Mouse (Mus musculus): ENCODE data around the gene Bcl2l1.

The Bcl2l1 gene

GRCm38 (mm10) chr2:152803081-152803480, 28.4 kb downstream of the Bcl2l1 start:
- DNase-seq (ENCODE audit: low spot score) = no peak

DNA sequence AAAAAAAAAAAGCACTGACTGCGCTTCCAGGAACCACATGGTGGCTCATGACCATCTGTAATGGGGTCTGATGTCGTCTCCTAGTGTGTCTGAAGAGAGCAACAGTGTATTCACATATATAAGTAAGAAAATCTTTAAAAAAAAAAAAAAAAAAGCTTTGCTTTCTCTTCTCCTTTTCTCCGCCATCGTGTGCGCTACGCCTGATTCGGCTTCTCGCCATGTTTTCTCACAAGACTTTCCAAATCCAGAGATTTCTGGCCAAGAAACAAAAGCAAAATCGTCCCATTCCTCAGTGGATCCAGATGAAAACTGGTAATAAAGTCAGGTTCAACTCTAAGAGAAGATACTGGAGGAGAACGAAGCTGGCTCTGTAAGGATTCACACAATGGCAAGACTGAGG, 29.2 kb downstream of the Bcl2l1 start:
- no peak for DNase-seq (ENCODE audit: low spot score)

GRCm38 (mm10) chr2:152800762-152801113, 30.8 kb downstream of the Bcl2l1 start:
- no peak for DNase-seq (ENCODE audit: low spot score)

DNA sequence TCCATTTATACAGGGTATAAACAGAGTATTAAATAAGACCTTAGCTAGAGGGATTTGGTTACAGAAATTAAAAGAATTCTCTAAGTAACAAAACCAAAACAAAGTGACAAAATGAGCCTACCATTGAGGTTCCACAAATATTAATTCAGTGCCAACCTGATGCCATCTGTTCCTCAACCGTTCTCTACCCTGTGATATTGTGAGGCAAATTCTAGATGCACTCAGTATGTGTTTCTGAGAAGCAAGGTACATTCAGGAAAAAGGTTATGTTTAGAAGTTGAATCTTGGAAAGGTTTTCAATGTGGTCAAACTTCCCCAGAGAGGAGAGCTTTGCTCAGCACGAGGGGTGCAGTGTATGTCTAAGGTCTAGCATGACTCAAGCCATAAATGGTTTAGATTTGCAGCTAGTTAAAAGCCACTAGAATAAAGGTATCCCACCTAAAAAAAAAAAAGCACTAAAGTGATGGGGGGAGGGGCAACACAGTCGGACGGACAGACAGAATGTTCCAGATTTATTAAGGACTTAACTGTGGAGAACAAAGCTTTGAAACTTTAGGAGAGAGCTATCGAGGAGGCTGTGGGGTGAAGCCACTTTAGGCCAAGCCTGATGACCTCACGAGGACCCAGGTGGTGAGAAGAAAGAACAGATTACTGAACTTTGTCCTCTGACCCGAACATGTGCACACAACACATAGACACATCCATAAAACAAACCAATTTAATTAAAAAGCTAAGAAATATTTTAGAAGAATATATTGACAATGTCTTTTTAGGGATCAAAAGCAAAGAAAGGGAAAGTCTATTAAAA, 31.4 kb downstream of the Bcl2l1 start:
- DNase-seq (ENCODE audit: low spot score) = no peak

DNA sequence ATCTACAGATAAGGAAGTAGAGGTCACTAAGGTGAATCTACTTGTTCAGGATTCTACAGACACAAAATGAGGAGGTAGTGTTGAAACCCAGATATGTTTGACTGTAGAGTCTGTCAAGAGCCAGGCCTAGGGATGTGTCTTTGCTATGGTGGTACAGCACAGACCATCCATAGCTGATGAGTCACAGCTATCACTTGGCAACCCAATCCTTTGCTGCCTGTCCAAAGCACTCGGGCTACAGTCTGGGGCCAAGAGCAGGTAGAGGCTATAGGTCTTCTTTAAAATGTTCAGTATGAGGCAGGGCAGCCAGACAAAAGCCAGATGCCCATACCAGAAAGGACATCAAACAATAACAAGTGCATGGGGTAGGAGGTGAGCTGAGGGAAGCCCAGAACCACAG, 33.9 kb downstream of the Bcl2l1 start:
- DNase-seq (ENCODE audit: low spot score) = no peak

GRCm38 (mm10) chr2:152794281-152794827, 37.2 kb downstream of the Bcl2l1 start:
- DNase-seq (ENCODE audit: low spot score) = no peak

GRCm38 (mm10) chr2:152793381-152793780, 38.1 kb downstream of the Bcl2l1 start:
- DNase-seq (ENCODE audit: low spot score) = no peak

- no peak for DNase-seq (ENCODE audit: low spot score)
Measured at GRCm38 (mm10) chr2:152792461-152792860, 39.1 kb downstream of the Bcl2l1 start.

DNA sequence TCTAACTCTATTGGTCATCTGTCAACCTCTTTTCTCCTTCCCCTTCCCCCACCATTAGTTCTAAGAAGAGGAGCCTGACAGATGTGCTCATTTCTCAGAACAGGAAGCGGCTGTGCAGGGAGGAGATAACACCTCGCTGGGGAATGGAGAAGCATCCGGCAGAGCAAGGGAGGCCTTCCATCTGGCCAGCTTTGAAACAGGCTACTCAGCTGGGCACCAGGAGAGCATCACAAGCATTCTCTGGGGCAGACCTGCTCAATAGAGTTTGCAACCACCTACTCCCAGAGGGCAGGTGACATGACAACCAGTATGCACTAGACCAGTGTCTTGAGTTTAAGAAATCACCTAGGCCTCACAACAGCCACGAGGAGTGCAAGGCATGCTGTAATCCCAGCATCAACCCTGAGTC, 41.9 kb downstream of the Bcl2l1 start:
- peak; percentile 57 for DNase-seq (ENCODE audit: low spot score)

DNA sequence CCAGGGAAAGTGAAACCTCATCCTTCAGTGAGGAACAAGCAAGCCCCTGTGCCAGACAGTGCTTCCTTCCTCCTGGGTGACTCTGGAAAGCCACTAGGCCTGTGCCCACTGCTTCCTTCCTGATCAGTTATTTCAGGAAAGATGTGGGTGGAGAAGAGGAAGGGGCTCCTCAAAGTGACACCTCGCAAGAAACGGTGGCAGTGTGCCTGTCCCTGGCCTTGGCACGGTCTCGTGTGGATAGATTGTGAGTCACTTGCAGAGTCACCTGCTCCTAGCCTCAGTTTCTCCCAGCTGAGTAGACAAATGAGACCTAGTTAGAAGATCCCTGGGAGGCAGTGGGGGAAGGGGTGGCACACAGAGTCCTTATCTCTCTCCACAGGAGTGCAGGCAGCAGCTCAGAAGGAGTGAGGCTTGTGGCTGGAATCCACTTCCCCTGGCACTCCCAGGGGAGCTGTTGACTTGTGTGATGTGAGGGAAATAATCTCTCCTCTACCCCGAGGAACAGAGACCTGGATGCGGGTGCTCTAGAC, 42.6 kb downstream of the Bcl2l1 start:
- peak; percentile 33 for DNase-seq (ENCODE audit: low spot score)

DNA sequence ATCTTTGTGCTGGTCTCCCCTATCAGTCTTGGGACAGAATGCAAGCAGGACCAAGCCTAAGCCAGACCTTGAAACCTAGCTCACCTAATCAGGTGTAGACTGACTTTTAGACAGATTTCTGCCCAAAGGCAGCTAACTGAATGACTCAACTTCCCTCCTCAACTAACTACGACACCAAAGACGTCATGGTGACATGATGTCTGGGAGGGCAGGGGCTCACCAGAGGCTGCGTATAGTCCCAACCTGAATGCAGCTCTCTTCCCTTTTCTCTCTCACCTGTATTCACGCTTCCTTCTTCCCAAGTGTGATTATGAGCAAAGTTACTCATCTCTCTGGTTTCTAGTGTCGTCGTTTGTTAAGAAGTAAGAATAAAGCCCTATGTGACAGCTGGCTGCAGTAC, 44.0 kb downstream of the Bcl2l1 start:
- no peak for DNase-seq (ENCODE audit: low spot score)

DNA sequence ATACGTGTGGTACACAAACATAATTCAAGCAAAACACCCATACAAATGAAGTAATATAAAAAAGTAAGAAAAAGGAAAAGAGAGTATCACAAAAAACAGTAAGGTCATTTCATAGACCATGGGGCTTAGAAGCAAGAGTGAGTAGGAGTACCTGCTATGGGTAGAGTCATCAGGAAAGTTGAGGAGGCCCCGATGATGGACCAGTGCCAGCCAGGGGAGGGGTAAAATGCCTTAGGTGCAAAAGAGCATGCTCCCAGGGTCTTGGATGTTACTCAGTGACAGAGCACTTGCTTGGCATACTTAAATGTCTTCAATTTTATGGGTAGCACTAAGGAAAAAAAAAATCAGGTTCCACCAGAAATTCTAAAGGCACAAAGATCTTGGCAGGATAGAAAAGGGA, 44.4 kb downstream of the Bcl2l1 start:
- DNase-seq (ENCODE audit: low spot score) = no peak

DNA sequence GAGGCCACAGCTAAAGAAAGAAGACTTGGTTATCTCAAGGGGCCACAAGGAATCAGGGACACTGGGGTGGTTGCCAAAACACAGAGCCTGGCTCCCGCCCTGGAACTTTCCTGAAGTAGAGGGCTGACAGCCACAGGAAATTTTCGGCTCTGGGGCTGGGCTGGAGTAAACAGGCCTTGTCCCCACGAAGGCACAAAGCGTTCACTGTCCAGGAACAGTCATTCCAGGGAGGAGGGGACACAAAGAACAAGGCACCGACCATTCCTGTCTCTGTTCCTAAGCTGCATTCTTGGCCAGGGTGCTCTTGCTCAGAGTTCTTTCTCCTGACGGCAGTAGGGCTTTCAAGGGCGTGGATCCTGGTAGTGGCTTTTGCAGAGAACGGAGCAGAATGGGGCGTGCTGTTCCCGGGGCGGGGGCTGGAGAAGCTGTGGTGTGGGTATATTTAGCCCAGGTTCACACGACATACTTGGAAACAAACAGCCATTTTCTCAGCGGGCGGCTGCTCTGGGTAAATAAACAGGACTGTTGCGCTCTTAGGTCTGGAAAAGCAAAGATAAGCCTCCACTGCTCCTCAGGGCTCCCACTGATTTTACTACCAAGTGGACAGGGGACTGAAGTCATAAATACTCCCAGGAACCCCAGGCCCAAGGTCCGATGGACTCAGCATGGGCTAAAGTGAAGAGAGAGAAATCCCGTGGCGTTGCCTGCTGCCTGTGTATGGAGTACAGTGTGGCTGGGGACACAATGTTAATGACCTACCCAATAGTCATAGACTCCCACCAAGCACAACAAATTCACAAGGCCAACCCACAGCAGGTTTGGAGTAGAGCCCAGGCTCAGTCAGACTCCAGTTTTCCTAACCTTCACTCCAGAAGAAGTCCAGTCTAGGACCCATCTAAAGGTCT, 45.8 kb downstream of the Bcl2l1 start:
- peak; percentile 22 for DNase-seq (ENCODE audit: low spot score)

DNA sequence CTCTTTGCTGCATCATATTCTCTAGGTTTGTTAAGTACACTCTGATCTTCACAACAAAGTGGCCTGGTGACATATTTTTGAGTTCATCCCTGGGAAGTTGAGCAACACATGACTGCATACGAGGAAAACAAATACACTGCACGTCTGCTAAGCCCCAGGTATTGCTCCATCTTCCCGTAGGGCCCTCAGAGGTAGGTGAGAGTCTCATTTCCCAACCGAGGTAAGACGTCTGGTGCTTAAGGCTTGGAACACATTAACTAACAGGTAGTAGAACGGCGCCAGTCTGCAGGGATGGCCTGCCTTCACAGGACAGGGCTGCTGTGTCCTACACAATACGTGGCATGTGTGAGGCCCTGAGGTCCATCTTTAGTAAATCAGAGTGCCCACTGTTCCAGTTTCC, 46.9 kb downstream of the Bcl2l1 start:
- no peak for DNase-seq (ENCODE audit: low spot score)

- no peak for DNase-seq (ENCODE audit: low spot score)
Measured at GRCm38 (mm10) chr2:152783241-152783640, 48.3 kb downstream of the Bcl2l1 start.

- DNase-seq (ENCODE audit: low spot score) = no peak
Measured at GRCm38 (mm10) chr2:152782656-152783055, 48.9 kb downstream of the Bcl2l1 start.

DNA sequence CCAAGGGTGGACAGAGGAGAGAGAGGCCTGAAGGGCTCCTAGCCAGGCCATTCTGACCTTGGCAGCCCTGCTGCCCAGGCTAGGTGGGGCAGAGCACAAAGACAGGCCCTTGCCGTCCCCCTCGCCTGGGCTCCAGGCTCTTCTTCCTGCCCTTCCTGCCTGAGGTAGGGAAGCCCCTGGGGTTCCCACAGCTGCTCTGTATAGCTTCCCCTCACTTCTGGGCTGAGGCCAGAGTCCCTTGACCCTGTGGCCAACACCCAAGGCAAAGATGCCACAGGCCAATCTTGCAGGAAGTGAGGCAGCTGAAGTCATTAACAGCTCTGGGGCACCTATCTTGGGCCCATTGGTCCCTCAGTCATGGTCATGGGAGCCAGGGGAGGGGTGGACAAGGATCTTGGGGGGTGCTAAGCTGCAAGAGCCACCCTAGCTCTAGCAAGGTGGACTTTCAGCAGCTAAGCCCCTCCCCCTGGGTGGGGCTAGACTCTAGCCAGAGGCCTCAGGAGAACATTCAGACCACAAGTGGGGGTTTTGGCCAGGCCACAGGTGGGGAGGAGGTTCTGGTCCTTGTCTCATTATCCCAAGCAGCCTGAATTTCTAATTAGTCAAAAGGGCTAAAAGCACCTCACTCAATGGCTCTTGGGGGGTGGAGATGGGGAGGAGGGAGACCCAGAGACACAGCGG, 50.4 kb downstream of the Bcl2l1 start:
- no peak for DNase-seq (ENCODE audit: low spot score)

DNA sequence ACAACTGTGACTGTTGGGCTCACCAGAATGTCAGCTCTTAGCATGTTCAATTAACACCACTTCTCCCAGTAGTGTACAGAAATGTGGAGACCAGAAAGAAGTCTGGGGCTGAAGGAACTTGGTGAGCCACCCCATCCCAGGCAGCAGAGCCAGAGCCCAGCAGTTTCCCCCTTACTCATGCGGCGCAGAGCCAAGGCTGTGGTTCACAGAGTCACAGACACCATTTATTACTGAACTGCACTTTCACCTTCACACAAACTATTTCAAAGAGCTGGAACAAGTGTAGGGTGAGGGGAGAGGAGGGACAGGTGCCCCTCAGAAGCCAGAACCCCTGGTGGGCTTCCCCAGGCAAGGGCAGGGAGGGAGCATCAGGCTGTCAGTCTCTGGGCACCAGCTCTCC, 51.1 kb downstream of the Bcl2l1 start:
- no peak for DNase-seq (ENCODE audit: low spot score)

DNA sequence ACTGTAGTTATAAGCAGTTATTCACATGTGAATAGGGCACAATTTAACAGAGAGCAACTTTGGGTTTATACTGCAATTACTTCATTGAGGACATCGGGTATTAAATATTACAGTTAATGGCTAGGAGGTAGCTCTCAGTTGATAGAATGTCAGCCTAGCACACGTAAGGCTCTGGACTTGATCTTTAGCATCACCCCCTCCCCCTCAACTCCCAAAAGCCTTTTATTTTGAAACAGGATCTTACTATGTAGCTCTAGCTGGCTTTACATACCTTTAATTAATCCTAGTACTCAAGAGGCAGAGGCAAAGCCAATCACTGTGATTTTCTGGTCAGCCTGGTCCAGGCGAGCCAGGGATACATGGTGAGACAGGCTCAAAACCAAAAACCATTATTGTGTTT, 54.4 kb downstream of the Bcl2l1 start:
- DNase-seq (ENCODE audit: low spot score) = no peak

GRCm38 (mm10) chr2:152776435-152776834, 55.1 kb downstream of the Bcl2l1 start:
- DNase-seq (ENCODE audit: low spot score) = no peak

- no peak for DNase-seq (ENCODE audit: low spot score)
Measured at GRCm38 (mm10) chr2:152776019-152776418, 55.5 kb downstream of the Bcl2l1 start.

DNA sequence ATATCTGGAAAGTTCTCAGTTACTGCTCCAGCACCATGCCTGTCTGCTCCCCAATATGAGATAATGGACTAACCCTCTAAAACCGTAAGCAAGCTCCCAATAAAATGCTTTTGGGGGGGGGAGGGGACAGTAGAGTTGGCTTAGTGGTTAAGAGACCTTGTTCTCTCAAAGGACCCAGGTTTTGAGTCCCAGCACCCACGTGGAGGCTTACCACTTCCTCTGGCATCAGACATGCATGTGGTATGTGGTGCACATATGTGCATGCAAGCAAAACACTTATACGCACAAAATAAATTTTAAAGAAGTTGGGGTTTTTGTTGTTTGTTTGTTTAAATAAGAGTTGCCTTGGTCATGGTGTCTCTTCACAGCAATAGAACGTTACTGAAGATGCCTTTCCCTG, 56.2 kb downstream of the Bcl2l1 start:
- DNase-seq (ENCODE audit: low spot score) = no peak
